Mouse (Mus musculus): ENCODE measurements around the gene Hltf. TPM values are rescaled to one million over a fixed set of nuclear protein-coding genes. Genes with fewer than 3 reads are reported as not detected.
A peak's percentile ranks its signal among the peaks of the same experiment; 100 is the strongest.
"Not testable (repeated sequence)": the region's sequence is repeated elsewhere in the genome, so short reads cannot be mapped to it uniquely, and the experiment has no call there.

Gene Hltf
- total RNA-seq, 2 experiments from 2014 or later = 16.7 TPM

DNA sequence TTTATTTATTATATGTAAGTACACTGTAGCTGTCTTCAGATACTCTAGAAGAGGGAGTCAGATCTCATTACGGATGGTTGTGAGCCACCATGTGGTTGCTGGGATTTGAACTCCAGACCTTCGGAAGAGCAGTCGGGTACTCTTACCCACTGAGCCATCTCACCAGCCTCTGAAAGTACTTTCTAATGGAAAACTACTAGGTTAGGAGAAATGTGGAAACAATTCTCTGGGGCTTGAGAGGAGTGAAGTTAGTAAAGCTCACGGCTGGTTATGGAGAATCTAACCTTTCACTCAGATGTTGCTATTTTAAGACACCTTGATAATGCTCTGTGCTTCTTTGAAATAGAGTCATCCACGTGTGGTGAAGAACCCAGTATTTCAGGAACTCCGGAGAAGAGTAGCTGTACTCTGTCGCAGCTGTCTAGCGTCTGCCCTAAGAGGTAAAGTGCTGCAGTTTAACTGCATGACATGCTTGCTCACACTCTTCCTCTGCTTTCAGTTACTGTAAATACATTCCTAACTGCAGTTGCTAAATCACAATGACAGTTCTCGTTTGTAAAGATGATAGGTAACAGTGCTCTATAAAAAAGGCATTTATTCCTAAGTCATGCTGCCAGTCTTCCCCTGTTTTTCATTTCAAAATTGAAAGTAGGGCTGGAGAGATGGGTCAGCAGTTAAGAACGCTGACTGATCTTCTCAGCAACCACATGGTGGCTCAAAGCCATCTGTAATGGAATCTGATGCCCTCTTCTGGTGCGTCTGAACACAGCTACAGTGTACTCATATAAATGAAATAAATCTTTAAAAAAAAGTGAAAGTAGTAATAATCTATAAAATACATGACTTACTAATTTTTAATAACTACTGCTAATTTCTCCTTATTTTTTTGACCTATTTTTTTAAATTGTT is 18.8 kb downstream of the Hltf start:
- peak in 1 of 2 experiments; percentile 10 for DNase-seq (ENCODE audit: low spot score in 2 of 2)
- intact Hi-C loops (cut with DNase I) = loop anchor here (5.0 kb wide), 1 partner anchor 174 kb away; no protein-coding TSS in a partner anchor

DNA sequence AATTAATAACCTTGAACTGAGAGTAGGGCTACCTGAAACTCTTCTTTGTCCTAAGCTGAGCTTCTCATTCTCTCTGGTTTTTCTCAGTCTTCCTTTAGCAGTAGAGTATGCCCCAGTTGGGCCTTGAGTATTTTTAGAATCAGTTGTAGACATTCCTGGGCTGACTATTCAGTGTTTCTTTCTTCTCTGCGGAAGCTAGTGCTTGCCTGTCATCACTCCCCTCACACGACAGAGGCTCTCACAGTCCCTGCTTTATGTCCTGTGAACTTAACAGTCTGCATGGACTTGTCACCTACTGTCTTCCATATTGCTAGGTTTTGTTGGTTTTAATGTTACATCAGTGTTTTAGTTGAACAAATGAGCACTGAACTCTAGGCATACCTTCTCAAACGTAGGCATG is 24.6 kb downstream of the Hltf start:
- no peak for DNase-seq (ENCODE audit: low spot score in 2 of 2)
- intact Hi-C loops (cut with DNase I) = no loop called here

DNA sequence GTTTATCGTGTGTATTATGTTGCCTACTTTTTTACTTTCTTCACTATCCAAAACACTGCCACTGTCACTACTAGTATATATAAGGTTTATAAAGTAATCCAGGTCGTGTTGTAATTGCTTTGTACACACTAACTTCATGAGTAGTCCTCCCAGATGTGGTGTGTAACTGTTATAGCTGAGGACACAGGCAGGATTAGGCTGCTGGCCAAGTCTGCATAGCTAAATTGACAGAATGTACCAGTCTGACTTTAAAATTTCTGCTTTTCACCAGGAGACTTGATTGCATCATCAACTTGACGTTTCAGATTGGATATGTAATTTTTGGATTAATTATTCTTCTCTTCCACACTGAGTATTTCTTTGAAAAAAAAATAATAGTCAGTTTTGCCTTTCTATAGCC is 46.2 kb downstream of the Hltf start:
- intact Hi-C loops (cut with DNase I) = no loop called here

GRCm38 (mm10) chr3:20104318-20104717 is 46.7 kb downstream of the Hltf start:
- intact Hi-C loops (cut with DNase I) = no loop called here
- no peak for DNase-seq (ENCODE audit: low spot score in 2 of 2)

More for the DNA sequence above, 46.2 kb downstream of the Hltf start:
- no peak for DNase-seq (ENCODE audit: low spot score in 2 of 2)

DNA sequence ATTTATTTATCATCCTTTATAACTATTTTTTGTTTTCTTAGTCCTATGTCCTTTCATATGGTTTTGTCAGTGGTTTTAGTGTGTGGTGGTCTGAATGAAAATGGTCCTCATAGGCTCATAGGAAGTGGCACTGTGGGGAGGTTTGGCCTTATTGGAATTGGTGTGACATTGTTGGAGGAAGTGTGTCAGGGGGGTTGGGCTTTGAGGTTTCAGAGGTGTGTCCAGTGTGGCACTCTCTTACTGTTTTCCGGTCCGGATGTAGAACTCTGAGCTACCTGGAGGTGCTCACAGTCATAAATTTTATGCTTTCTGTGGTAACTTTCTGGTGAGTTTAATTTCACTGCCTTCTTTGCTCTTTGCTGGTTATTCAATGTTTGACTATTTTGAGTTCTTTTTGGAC is 47.2 kb downstream of the Hltf start:
- DNase-seq (ENCODE audit: low spot score in 2 of 2) = no peak
- intact Hi-C loops (cut with DNase I) = no loop called here

DNA sequence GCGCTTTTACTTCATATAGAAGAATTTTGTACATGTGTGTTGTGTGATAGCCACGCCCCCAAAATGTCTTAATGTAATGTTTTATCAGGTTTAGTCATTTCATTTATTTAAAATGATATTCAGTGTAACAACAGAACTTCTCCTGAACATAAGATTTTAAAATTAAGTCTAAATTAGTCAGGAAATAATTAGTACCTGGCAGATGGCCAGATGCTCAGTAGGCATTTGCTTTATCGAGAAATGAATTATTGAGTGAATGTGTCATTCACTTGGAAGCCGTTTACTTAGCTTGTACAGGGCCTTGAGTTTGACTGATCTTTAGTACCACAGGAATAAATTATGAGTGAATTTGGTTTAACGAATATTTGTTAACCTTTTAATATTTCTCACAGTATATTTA is 51.3 kb downstream of the Hltf start:
- no peak for DNase-seq (ENCODE audit: low spot score in 2 of 2)
- intact Hi-C loops (cut with DNase I) = no loop called here

GRCm38 (mm10) chr3:20111913-20112312 is 54.3 kb downstream of the Hltf start:
- DNase-seq (ENCODE audit: low spot score in 2 of 2) = no peak
- intact Hi-C loops (cut with DNase I) = no loop called here

DNA sequence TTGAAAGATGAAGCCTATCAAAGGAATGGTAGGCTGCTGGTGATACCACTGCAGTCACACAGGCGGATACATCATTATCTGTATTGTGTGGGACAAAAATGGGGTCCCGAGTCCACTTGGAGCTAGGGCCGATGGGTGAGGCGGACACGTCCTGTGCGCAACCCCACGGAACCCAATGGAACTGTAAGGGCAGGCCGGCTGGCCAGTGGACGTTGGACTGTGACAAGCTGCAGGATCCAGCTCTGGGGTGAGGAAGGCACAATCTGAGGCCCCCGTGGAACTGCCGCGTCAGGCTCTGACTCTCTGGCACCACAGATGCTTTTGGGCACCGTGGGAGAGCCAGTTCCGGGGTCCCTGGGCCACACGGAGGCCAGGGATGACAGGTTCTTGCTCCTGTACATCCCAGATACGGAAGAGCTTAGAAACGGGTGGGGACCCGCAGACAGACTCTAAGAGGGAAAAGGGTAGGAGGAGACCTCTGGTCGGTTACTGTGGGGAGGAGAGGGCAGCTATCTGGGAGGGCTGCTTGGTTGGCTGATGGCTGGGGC is 61.5 kb downstream of the Hltf start:
- no peak for DNase-seq (ENCODE audit: low spot score in 2 of 2)
- intact Hi-C loops (cut with DNase I) = no loop called here

- DNase-seq (ENCODE audit: low spot score in 2 of 2) = no peak
- intact Hi-C loops (cut with DNase I) = no loop called here
Observed at GRCm38 (mm10) chr3:20119686-20120244, 62.2 kb downstream of the Hltf start.

DNA sequence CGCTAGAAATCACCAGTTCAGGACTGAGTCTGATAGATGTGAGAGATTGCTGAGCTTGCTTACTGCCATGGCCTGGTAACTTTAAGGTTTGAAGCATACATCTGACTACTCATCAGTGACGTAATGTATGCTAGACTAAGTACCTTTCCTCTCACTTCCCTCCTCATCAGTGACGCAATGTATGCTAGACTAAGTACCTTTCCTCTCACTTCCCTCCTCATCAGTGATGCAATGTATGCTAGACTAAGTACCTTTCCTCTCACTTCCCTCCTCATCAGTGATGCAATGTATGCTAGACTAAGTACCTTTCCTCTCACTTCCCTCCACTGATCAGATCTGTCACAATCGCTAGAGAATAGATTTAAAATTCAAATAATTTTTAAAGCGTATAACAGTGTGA is 64.0 kb downstream of the Hltf start:
- DNase-seq (ENCODE audit: low spot score in 2 of 2); intact Hi-C loops (cut with DNase I): not testable (repeated sequence)

- no peak for DNase-seq (ENCODE audit: low spot score in 2 of 2)
- intact Hi-C loops (cut with DNase I) = no loop called here
Observed at GRCm38 (mm10) chr3:20125604-20126003, 68.0 kb downstream of the Hltf start.

- DNase-seq (ENCODE audit: low spot score in 2 of 2) = no peak
- intact Hi-C loops (cut with DNase I) = no loop called here
Observed at GRCm38 (mm10) chr3:20127047-20127595, 69.5 kb downstream of the Hltf start.

DNA sequence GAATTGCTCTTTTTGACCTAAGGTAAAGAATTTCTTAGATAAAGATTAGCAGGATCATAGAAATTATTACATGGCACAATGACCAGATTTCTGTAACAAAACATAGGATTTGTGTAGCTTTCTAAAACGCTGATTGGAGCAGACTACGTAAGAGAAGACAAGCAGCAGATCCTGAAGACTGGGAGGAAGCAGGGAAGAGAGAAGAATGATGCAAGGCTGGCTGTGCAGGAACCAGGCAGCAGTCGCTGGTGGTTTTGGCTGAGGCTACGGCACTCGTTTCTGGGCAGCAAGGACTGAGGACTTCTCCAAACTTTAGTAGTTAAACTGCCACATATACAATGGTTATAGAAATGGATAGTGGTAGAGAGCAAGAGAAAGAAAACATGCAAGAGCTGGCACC is 71.9 kb downstream of the Hltf start:
- intact Hi-C loops (cut with DNase I) = no loop called here

DNA sequence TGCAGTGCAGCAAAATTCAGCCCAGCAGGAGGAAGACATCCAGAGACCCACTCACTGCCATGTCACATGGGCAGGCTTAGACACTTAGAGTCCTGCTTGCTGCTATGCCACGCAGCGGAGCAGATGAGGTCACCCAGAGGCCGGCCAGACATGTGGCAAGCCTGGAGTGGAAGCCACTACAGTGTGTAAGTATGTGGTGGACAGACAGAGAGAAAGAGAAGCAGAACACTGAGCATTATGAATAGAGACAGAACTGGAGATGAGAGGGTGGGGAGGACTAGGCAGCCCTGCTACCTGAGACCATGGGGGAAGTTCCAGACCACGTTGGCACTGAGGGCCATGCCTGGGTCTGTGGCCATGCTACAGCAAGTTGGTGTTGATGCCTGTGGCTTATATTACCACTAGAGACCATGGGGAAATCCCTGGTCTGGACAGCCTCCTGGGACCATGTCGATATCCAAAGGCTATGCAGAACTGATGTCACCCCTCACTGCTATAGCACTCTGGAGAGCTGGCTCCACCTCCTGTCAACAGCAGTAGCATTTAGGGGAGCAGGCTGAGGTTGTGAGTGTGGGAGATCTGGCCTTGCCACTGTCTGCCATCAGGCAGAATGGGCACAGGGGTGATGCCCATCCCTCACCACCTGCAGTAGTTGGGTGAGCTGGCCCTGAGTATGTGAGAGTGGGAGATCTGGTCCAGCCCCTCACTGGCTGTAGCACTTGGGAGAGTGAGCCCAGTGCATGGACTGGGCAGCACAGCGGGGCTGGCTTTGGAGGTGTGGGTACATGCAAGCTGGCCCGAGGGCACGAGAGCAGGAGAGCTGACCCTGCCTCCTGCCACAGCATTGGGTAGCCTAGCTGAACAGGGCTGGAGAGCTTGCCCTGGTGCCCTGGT is 73.1 kb downstream of the Hltf start:
- DNase-seq (ENCODE audit: low spot score in 2 of 2) = no peak
- intact Hi-C loops (cut with DNase I) = no loop called here

More for the DNA sequence above, 71.9 kb downstream of the Hltf start:
- DNase-seq (ENCODE audit: low spot score in 2 of 2) = no peak

DNA sequence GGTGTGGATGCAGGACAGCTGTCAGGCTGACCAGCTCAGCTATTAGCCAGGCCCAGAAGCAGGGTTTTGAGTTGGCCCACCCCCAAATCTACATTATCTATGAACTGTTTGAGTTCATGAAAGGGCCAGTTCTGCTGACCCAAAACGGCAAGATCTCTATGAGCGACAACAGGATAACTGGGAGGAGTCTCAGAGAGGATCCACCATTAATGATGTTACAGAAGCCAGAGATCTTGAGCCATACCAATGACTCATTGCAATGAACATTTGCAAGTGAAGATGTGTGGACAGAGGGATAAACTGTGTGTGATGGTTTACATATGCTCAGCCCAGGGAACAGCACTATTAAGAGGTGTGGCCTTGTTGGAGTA is 73.7 kb downstream of the Hltf start:
- intact Hi-C loops (cut with DNase I) = no loop called here
- no peak for DNase-seq (ENCODE audit: low spot score in 2 of 2)

GRCm38 (mm10) chr3:20132731-20133130 is 75.1 kb downstream of the Hltf start:
- no peak for DNase-seq (ENCODE audit: low spot score in 2 of 2)
- intact Hi-C loops (cut with DNase I) = no loop called here

DNA sequence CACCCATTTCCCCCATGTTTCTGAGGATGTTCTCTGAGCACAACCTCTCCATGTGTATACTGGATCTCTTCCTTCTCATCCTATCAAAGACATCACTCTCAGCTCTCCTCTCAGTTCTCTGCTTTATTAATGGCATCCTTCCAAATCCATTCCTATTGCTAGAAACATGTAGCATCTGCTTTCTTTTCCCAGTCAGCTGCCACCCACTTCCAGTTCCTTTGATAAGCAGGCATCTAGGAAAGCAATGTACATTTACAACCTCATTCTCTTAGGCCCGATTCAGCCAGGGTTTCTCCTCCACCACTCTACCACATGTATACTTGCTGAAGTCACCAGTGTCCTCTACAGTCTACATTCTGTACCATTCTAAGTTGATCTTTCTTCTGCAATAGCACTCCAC is 76.1 kb downstream of the Hltf start:
- intact Hi-C loops (cut with DNase I) = no loop called here
- peak in 1 of 2 experiments; percentile 16 for DNase-seq (ENCODE audit: low spot score in 2 of 2)

- intact Hi-C loops (cut with DNase I) = no loop called here
- DNase-seq (ENCODE audit: low spot score in 2 of 2) = no peak
Observed at GRCm38 (mm10) chr3:20134545-20134944, 76.9 kb downstream of the Hltf start.

DNA sequence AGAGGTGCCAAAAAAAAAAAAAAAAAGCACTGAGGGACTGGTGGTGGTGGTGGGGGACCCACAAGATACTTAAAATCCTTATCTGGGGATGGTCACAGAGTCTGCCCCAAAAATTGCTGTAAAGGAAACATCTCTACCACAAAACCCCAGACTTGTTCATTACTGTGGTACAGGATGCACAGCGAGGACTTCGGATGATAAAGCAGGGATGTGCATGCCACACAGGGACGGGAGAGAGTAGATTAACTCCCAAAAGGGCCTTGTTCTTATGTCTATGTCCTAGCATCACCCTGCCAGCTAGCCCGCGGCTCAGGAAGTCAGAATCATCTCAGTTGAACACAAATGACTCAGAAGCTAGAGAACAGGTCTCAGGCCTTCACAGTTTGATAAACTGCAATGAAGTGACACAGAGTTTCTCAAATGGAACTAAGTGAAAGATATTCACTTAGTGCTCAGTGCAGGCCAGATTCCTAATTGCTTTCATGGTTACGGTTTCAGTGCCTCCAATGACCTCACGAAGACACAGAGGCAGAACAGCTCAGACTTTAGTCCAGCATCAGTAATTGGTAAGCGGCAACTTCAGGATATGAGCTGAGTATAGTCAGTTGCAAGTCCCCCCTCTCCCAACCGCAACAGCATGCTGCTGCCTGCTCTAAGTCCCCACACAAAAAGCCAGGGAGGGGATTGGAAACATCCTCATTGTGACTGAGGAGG is 79.4 kb downstream of the Hltf start:
- no peak for DNase-seq (ENCODE audit: low spot score in 2 of 2)
- intact Hi-C loops (cut with DNase I) = no loop called here
